Mouse (Mus musculus) CH12.LX (cell line): Measurements from ENCODE around the gene Gm27029. TPM values are rescaled to one million over a fixed set of nuclear protein-coding genes. Genes with fewer than 3 reads are reported as not detected.

Experiments
- DNase-seq: peaks from one replicate; pipeline ENCODE4 v3.0.0-alpha.2; 2013; ENCODE audit errors: extremely low read depth
- H3K27ac ChIP-seq: 2 replicates; pipeline ENCODE4 v1.5.1; 2012; ENCODE audit warnings: low read depth, mild to moderate bottlenecking, control low read depth, moderate library complexity; ENCODE audit not compliant: insufficient read depth
- H3K27me3 ChIP-seq: replicated peaks from 2 replicates; pipeline ENCODE3; 2012; ENCODE audit warnings: inconsistent platforms
- H3K36me3 ChIP-seq, 2 experiments: replicated peaks in 1 of 2; 2 replicates each; pipeline versions ENCODE3 to v1.6.1; 2012; ENCODE audit warnings: inconsistent platforms in 1 of 2, low read length in 1 of 2, mild to moderate bottlenecking in 1 of 2, mixed read lengths in 1 of 2, moderate library complexity in 1 of 2; ENCODE audit not compliant: control insufficient read depth in 1 of 2, insufficient read depth in 1 of 2
- H3K4me1 ChIP-seq, 2 experiments: 2 replicates each; pipeline ENCODE4 v1.6.1; 2012; ENCODE audit warnings: inconsistent platforms in 1 of 2, moderate library complexity in 1 of 2; ENCODE audit not compliant: insufficient read depth in 2 of 2, control insufficient read depth in 1 of 2
- H3K4me2 ChIP-seq: 2 replicates; pipeline ENCODE4 v1.6.1; 2012; ENCODE audit warnings: low read depth, mild to moderate bottlenecking, control low read depth; ENCODE audit not compliant: poor library complexity, insufficient read depth, severe bottlenecking
- H3K4me3 ChIP-seq, 3 experiments: fragments of 150-350 bp in 1 of 3; sonication (generic) in 1 of 3; replicated peaks in 1 of 3; 2 replicates each; pipeline versions ENCODE3 to v1.5.1; 2011 to 2012; ENCODE audit warnings: low read depth in 2 of 3, low read length in 2 of 3, mild to moderate bottlenecking in 2 of 3, moderate library complexity in 2 of 3, control low read depth in 1 of 3, improper control_type of control experiment in 1 of 3, inconsistent platforms in 1 of 3, mixed read lengths in 1 of 3; ENCODE audit not compliant: poor library complexity in 1 of 3
- H3K79me2 ChIP-seq: replicated peaks from 2 replicates; pipeline ENCODE4 v1.6.1; 2012; ENCODE audit warnings: mild to moderate bottlenecking, moderate library complexity; ENCODE audit not compliant: control insufficient read depth, poor library complexity, insufficient read depth, severe bottlenecking; ENCODE audit errors: extremely low read depth
- H3K9ac ChIP-seq: 2 replicates; pipeline ENCODE4 v1.6.1; 2012; ENCODE audit warnings: low read depth, mild to moderate bottlenecking, control low read depth, moderate library complexity; ENCODE audit not compliant: insufficient read depth
- H3K9me3 ChIP-seq: replicated peaks from 2 replicates; pipeline ENCODE3; 2012; ENCODE audit warnings: low read length, inconsistent platforms, mixed read lengths
- BHLHE40 ChIP-seq: IDR thresholded peaks from 2 replicates; pipeline ENCODE4 v1.6.1; 2011; ENCODE audit warnings: mild to moderate bottlenecking, low read depth, low read length, improper control_type of control experiment
- CHD1 ChIP-seq: IDR thresholded peaks from 2 replicates; pipeline ENCODE4 v1.6.1; 2012; ENCODE audit warnings: low read depth, low read length, improper control_type of control experiment, inconsistent platforms
- CHD2 ChIP-seq: IDR thresholded peaks from 2 replicates; pipeline ENCODE4 v1.6.1; 2011; ENCODE audit warnings: low read length, improper control_type of control experiment
- CTCF ChIP-seq, 2 experiments: IDR thresholded peaks in 1 of 2; conservative IDR thresholded peaks in 1 of 2; 2 replicates each; pipeline ENCODE4 v1.5.1; 2011 to 2012; ENCODE audit warnings: low read depth in 2 of 2, low read length in 2 of 2, improper control_type of control experiment in 1 of 2, inconsistent platforms in 1 of 2, mild to moderate bottlenecking in 1 of 2, moderate library complexity in 1 of 2
- E2F4 ChIP-seq: IDR thresholded peaks from 2 replicates; pipeline ENCODE4 v1.6.1; 2011; ENCODE audit warnings: low read depth, low read length, improper control_type of control experiment; ENCODE audit not compliant: insufficient replicate concordance
- ELF1 ChIP-seq: IDR thresholded peaks from 2 replicates; pipeline ENCODE4 v1.6.1; 2014; ENCODE audit warnings: low read depth, mild to moderate bottlenecking, inconsistent platforms, low read length, improper control_type of control experiment
- EP300 ChIP-seq: IDR thresholded peaks from 2 replicates; pipeline ENCODE4 v1.6.1; 2011; ENCODE audit warnings: low read length, improper control_type of control experiment
- GABPA ChIP-seq: IDR thresholded peaks from 2 replicates; pipeline ENCODE4 v1.6.1; 2012; ENCODE audit warnings: low read depth, low read length, improper control_type of control experiment, inconsistent platforms; ENCODE audit not compliant: insufficient replicate concordance
- HCFC1 ChIP-seq: IDR thresholded peaks from 2 replicates; pipeline ENCODE4 v1.6.1; 2012; ENCODE audit warnings: low read depth, mild to moderate bottlenecking, inconsistent platforms, low read length, improper control_type of control experiment
- IRF4 ChIP-seq: IDR thresholded peaks from 2 replicates; pipeline ENCODE4 v1.6.1; 2014; ENCODE audit warnings: low read depth, mild to moderate bottlenecking, inconsistent platforms, low read length, improper control_type of control experiment
- JUN ChIP-seq: IDR thresholded peaks from 2 replicates; pipeline ENCODE4 v1.6.1; 2011; ENCODE audit warnings: low read depth, mild to moderate bottlenecking, low read length, improper control_type of control experiment, moderate library complexity; ENCODE audit not compliant: insufficient read depth
- JUND ChIP-seq: conservative IDR thresholded peaks from 2 replicates; pipeline ENCODE4 v1.6.1; 2011; ENCODE audit warnings: low read depth, low read length, improper control_type of control experiment
- KAT2A ChIP-seq: IDR thresholded peaks from 2 replicates; pipeline ENCODE4 v1.6.1; 2012; ENCODE audit warnings: low read length, improper control_type of control experiment, inconsistent platforms; ENCODE audit not compliant: insufficient replicate concordance
- MAFK ChIP-seq: IDR thresholded peaks from 2 replicates; pipeline ENCODE4 v1.6.1; 2011; ENCODE audit warnings: low read length, improper control_type of control experiment; ENCODE audit not compliant: insufficient replicate concordance
- MEF2A ChIP-seq: IDR thresholded peaks from 2 replicates; pipeline ENCODE4 v1.6.1; 2014; ENCODE audit warnings: low read depth, mild to moderate bottlenecking, inconsistent platforms, low read length, improper control_type of control experiment, borderline replicate concordance
- MXI1 ChIP-seq: IDR thresholded peaks from 2 replicates; pipeline ENCODE4 v1.6.1; 2011; ENCODE audit warnings: mild to moderate bottlenecking, low read depth, low read length, improper control_type of control experiment
- MYC ChIP-seq: IDR thresholded peaks from 2 replicates; pipeline ENCODE4 v1.6.1; 2011; ENCODE audit warnings: low read depth, mild to moderate bottlenecking, improper control_type of control experiment, low read length
- NELFE ChIP-seq: IDR thresholded peaks from 2 replicates; pipeline ENCODE4 v1.6.1; 2011; ENCODE audit warnings: low read depth, low read length, improper control_type of control experiment
- NRF1 ChIP-seq: IDR thresholded peaks from 2 replicates; pipeline ENCODE4 v1.6.1; 2014; ENCODE audit warnings: low read depth, mild to moderate bottlenecking, inconsistent platforms, low read length, improper control_type of control experiment, moderate library complexity
- POLR2A ChIP-seq: IDR thresholded peaks from 2 replicates; pipeline ENCODE4 v1.6.1; 2011; ENCODE audit warnings: low read depth, mild to moderate bottlenecking, improper control_type of control experiment, low read length
- POLR2AphosphoS2 ChIP-seq: IDR thresholded peaks from 2 replicates; pipeline ENCODE4 v1.6.1; 2011; ENCODE audit warnings: low read depth, low read length, improper control_type of control experiment
- RAD21 ChIP-seq: IDR thresholded peaks from 2 replicates; pipeline ENCODE4 v1.6.1; 2011; ENCODE audit warnings: low read depth, mild to moderate bottlenecking, low read length, improper control_type of control experiment, moderate library complexity
- RCOR1 ChIP-seq: conservative IDR thresholded peaks from 2 replicates; pipeline ENCODE4 v1.6.1; 2012; ENCODE audit warnings: low read depth, mild to moderate bottlenecking, inconsistent platforms, low read length, improper control_type of control experiment
- SIN3A ChIP-seq: IDR thresholded peaks from 2 replicates; pipeline ENCODE4 v1.6.1; 2012; ENCODE audit warnings: low read length, improper control_type of control experiment, inconsistent platforms
- SMC3 ChIP-seq: IDR thresholded peaks from 2 replicates; pipeline ENCODE4 v1.6.1; 2011; ENCODE audit warnings: low read depth, low read length, improper control_type of control experiment
- TCF12 ChIP-seq: IDR thresholded peaks from 2 replicates; pipeline ENCODE4 v1.6.1; 2014; ENCODE audit warnings: low read depth, mild to moderate bottlenecking, inconsistent platforms, low read length, improper control_type of control experiment
- UBTF ChIP-seq: IDR thresholded peaks from 2 replicates; pipeline ENCODE4 v1.6.1; 2012; ENCODE audit warnings: low read depth, mild to moderate bottlenecking, inconsistent platforms, low read length, improper control_type of control experiment, moderate library complexity
- USF1 ChIP-seq: IDR thresholded peaks from 2 replicates; pipeline ENCODE4 v1.6.1; 2014; ENCODE audit warnings: low read depth, mild to moderate bottlenecking, inconsistent platforms, low read length, improper control_type of control experiment
- USF2 ChIP-seq: conservative IDR thresholded peaks from 2 replicates; pipeline ENCODE4 v1.6.1; 2011; ENCODE audit warnings: low read depth, low read length, improper control_type of control experiment
- ZC3H11A ChIP-seq: IDR thresholded peaks from 2 replicates; pipeline ENCODE4 v1.6.1; 2012; ENCODE audit warnings: low read depth, mild to moderate bottlenecking, inconsistent platforms, low read length, improper control_type of control experiment
- ZKSCAN1 ChIP-seq: IDR thresholded peaks from 2 replicates; pipeline ENCODE4 v1.6.1; 2012; ENCODE audit warnings: low read depth, inconsistent platforms, low read length, improper control_type of control experiment, borderline replicate concordance
- ZMIZ1 ChIP-seq: IDR thresholded peaks from 2 replicates; pipeline ENCODE4 v1.6.1; 2012; ENCODE audit warnings: low read depth, mild to moderate bottlenecking, inconsistent platforms, low read length, improper control_type of control experiment
- dilution Hi-C: fragments of 300-500 bp; cut with MboI; formaldehyde crosslinking; loops from 2 replicates; pipeline ENCODE4 v1.14.3; 2020; ENCODE audit warnings: low sequenced_read_pairs; ENCODE audit not compliant: extremely low pct_unique_long_range_greater_than_20kb, extremely low pct_ligation_motif_present
- in situ Hi-C: fragments of 300-500 bp; cut with MboI; formaldehyde crosslinking; loops from 3 replicates; pipeline ENCODE4 v1.14.3; 2019; ENCODE audit warnings: low sequenced_read_pairs, low pct_ligation_motif_present, low pct_unique_long_range_greater_than_20kb, mixed read lengths
- polyA plus RNA-seq: library from polyadenylated mRNA; unstranded; fragments of >175 nt; gene quantifications from 2 replicates; pipeline ENCODE4 v1.2.1, GENCODE M21; 2012; ENCODE audit warnings: low read depth; ENCODE audit not compliant: insufficient read length
- total RNA-seq, 2 experiments: library from RNA; depleted of rRNA; stranded (reverse); fragments of 300-350 nt in 1 of 2; fragments of >200 nt in 1 of 2; gene quantifications; 2 replicates each; pipeline ENCODE4 v1.2.3; 2012 to 2014

Gene Gm27029
- total and polyA plus RNA-seq, 3 experiments: 1.7 to 8.3 (median 6.2) TPM

GRCm38 (mm10) chr11:101420148-101420547 is 4.4 kb downstream of the Gm27029 start:
- Histone ChIP-seq H3K4me1 (peaks cover 7 to 39% of the 10 kb centered on the region in 2 experiments), H3K27me3 (no peaks in the 10 kb centered on the region)
- dilution Hi-C loops: no loop called here
- TF ChIP-seq IRF4: no peak
- no peak for TF ChIP-seq ZC3H11A
- TF ChIP-seq SMC3: no peak
- TF ChIP-seq CHD1: no peak
- no peak for TF ChIP-seq ELF1
- no peak for TF ChIP-seq CHD2
- TF ChIP-seq MXI1: no peak
- no peak for TF ChIP-seq TCF12
- no peak for TF ChIP-seq CTCF (conservative IDR thresholded peaks at IDR 0.05 in 1 of 2, IDR thresholded peaks at IDR 0.05 in 1 of 2; ENCODE audit: low read depth in 2 of 2, low read length in 2 of 2)
- no peak for TF ChIP-seq UBTF
- no peak for TF ChIP-seq RCOR1
- TF ChIP-seq, all 38 proteins: peak for 0
- Histone ChIP-seq H3K36me3 (no peaks in the 10 kb centered on the region), H3K4me3 (no peak overlapping the region), H3K4me2 (no peak overlapping the region), H3K9ac (no peak overlapping the region), H3K27ac (no peak overlapping the region), H3K79me2 (peaks cover 12% of the 10 kb centered on the region), H3K9me3 (no peaks in the 10 kb centered on the region)
- no peak for DNase-seq
- in situ Hi-C loops: no loop called here

GRCm38 (mm10) chr11:101419610-101420009 is 5.0 kb downstream of the Gm27029 start:
- Histone ChIP-seq H3K9me3 (no peaks in the 10 kb centered on the region), H3K4me2 (no peak overlapping the region), H3K27ac (no peak overlapping the region), H3K4me1 (peaks cover 7 to 39% of the 10 kb centered on the region in 2 experiments), H3K36me3 (peaks cover 0 to 4% of the 10 kb centered on the region in 2 experiments), H3K79me2 (peaks cover 12% of the 10 kb centered on the region), H3K4me3 (no peak overlapping the region), H3K27me3 (no peaks in the 10 kb centered on the region), H3K9ac (no peak overlapping the region)
- dilution Hi-C loops (no loop called here), in situ Hi-C loops (no loop called here)
- peak; percentile 59 for DNase-seq
- peak; percentile 19; the same call in 1 of the 2 replicates for TF ChIP-seq SIN3A
- 0 out of 2 replicates have a peak, but pooled peaks have one; percentile 35 for TF ChIP-seq MEF2A
- TF ChIP-seq GABPA: no peak
- no peak for TF ChIP-seq JUN
- 0 out of 2 replicates have a peak, but pooled peaks have one; percentile 31 for TF ChIP-seq MYC
- TF ChIP-seq JUND: no peak
- no peak for TF ChIP-seq ZMIZ1
- no peak for TF ChIP-seq BHLHE40
- TF ChIP-seq RCOR1: no peak
- TF ChIP-seq NELFE: no peak
- TF ChIP-seq HCFC1: peak; percentile 34; the same call in 1 of the 2 replicates
- no peak for TF ChIP-seq EP300
- no peak for TF ChIP-seq NRF1
- no peak for TF ChIP-seq POLR2A
- no peak for TF ChIP-seq MXI1
- no peak for TF ChIP-seq KAT2A
- no peak for TF ChIP-seq USF1
- no peak for TF ChIP-seq TCF12
- TF ChIP-seq CHD1: no peak
- TF ChIP-seq IRF4: no peak
- peak; percentile 27 for TF ChIP-seq RAD21
- TF ChIP-seq POLR2AphosphoS2: no peak
- no peak for TF ChIP-seq E2F4
- TF ChIP-seq MAFK: no peak
- no peak for TF ChIP-seq ZC3H11A
- TF ChIP-seq USF2: no peak
- peak in 1 of 2 experiments; percentile 80; a peak in 2 of 4 replicates for TF ChIP-seq CTCF (conservative IDR thresholded peaks at IDR 0.05 in 1 of 2, IDR thresholded peaks at IDR 0.05 in 1 of 2; ENCODE audit: low read depth in 2 of 2, low read length in 2 of 2)
- no peak for TF ChIP-seq ZKSCAN1
- TF ChIP-seq UBTF: no peak
